Mouse (Mus musculus) embryo, embryonic 10 days (tissue): ENCODE results near the gene Akr1cl.

Source experiments
- DNase-seq: peaks from one replicate; pipeline ENCODE4 v3.0.0-alpha.2; 2015; ENCODE audit warnings: low spot score

The Akr1cl gene

GRCm38 (mm10) chr1:64988176-64988575, 44.4 kb downstream of the Akr1cl start:
- DNase-seq = no peak

GRCm38 (mm10) chr1:64986120-64986519, 46.4 kb downstream of the Akr1cl start:
- DNase-seq = peak; percentile 78

- no peak for DNase-seq
Observed at GRCm38 (mm10) chr1:64983247-64983646, 49.3 kb downstream of the Akr1cl start.

- peak; percentile 39 for DNase-seq
Observed at GRCm38 (mm10) chr1:64978321-64978799, 54.2 kb downstream of the Akr1cl start.

- peak; percentile 24 for DNase-seq
Observed at GRCm38 (mm10) chr1:64975346-64975745, 57.2 kb downstream of the Akr1cl start.

GRCm38 (mm10) chr1:64970685-64971084, 61.9 kb downstream of the Akr1cl start:
- DNase-seq = no peak
